Mouse (Mus musculus) cerebellum, adult 2 months (tissue): ENCODE data around the gene Gtdc1.

Source experiments
- CTCF ChIP-seq: fragments of 200-500 bp; IDR thresholded peaks from 2 replicates; pipeline ENCODE4 v1.5.1; 2011; ENCODE audit warnings: low read depth, mild to moderate bottlenecking, control low read depth, low read length, moderate library complexity, borderline replicate concordance; ENCODE audit not compliant: insufficient read depth
- POLR2A ChIP-seq: fragments of 200-500 bp; IDR thresholded peaks from 2 replicates; pipeline ENCODE4 v1.6.1; 2011; ENCODE audit warnings: low read length, control low read depth, borderline replicate concordance; ENCODE audit not compliant: insufficient read depth

DNA sequence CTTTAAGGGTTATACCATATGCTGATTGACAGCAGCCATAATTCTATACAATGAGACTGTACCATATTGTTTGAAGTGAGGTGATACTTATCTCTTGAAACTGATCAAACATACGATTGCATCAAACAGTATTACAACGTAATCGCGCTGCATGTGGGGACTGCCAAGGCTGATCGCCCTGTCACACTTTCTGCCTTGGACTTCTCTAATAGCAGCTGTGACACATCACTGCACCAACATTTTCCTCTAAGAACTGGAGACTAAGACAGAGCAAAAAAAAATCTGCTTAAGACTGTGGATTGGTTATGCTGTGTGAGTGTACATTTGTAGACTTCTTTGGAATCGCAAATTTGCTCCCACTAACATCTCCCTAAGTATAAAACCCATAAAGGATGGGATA, 385.7 kb downstream of the Gtdc1 start:
- no peak for TF ChIP-seq POLR2A
- no peak for TF ChIP-seq CTCF
